Mouse (Mus musculus): ENCODE data around the gene Cpsf6. TPM values are rescaled to one million over a fixed set of nuclear protein-coding genes. Genes with fewer than 3 reads are reported as not detected.

Gene Cpsf6
- polyA plus RNA-seq, 1 experiment from 2014 or later: 173 TPM

DNA sequence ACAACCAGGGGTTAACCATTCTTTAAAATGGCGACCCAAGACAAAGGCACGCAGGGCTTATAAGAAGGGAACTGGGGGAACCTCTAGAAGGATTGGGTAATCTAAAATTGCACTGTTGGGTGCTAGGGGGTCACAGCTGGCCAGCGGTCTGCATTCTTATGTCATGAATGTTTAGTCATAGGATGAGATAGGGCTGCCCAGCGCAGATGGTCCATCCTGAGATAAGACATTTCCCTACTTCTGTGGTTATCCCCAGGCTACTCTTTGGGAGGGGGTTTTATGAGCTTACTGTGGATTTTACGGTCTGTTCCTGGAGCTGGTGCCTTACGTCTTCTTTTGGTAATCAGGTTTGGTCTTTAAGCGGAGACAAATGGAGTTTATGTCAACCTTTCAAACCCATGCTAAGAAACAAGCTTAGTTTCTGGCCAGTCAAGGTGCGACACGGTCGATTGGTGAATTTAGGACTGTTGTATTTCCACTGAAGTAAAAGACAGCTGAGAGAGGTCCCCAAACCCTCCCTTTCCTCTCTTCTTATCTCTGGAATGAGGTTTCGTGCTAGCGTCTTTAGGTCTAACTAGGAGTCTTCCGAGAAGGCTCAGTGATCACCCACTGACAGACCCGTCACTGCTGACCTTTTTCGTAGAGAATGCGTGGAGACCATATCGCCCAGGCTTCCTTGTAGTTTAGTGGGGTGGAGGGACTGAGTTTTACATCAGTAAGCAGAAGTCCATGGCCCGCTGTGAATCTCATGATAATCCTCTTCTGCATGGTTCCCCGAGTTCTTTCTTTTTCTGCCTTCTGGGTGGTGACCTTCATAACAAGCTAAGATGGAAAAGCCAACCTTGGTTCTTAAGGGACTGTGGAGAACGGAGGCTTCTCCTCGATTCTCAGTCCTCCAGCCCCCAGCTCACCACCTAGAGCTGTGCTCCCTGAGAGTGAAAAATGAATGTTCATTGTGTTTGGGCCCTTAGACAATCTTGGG, 29.8 kb upstream of the Cpsf6 start:
- no peak overlapping the region for H3K4me3 ChIP-seq (ENCODE audit: low read depth, low read length)
- H3K27ac ChIP-seq (ENCODE audit: low read length): no peak overlapping the region
- H3K9me3 ChIP-seq (ENCODE audit: control insufficient read depth, low read depth, low read length): no peaks in the 10 kb centered on the region
- ATAC-seq (ENCODE audit: insufficient number of reproducible peaks, insufficient read depth, low FRiP score, low read depth): no peak
- no peaks in the 10 kb centered on the region for H3K27me3 ChIP-seq (ENCODE audit: control insufficient read depth, insufficient read depth, low read length)
- no peaks in the 10 kb centered on the region for H3K36me3 ChIP-seq (ENCODE audit: control insufficient read depth, insufficient read depth, low read length)
- H3K4me1 ChIP-seq (ENCODE audit: control insufficient read depth, insufficient read depth, low read length): no peaks in the 10 kb centered on the region
- WGBS: 73% methylated on average over 21 of the region's 21 CpGs
- no peak overlapping the region for H3K9ac ChIP-seq (replicated peaks; ENCODE audit: low read depth, low read length)
- no peak overlapping the region for H3K4me2 ChIP-seq (replicated peaks; ENCODE audit: low read depth, low read length)

DNA sequence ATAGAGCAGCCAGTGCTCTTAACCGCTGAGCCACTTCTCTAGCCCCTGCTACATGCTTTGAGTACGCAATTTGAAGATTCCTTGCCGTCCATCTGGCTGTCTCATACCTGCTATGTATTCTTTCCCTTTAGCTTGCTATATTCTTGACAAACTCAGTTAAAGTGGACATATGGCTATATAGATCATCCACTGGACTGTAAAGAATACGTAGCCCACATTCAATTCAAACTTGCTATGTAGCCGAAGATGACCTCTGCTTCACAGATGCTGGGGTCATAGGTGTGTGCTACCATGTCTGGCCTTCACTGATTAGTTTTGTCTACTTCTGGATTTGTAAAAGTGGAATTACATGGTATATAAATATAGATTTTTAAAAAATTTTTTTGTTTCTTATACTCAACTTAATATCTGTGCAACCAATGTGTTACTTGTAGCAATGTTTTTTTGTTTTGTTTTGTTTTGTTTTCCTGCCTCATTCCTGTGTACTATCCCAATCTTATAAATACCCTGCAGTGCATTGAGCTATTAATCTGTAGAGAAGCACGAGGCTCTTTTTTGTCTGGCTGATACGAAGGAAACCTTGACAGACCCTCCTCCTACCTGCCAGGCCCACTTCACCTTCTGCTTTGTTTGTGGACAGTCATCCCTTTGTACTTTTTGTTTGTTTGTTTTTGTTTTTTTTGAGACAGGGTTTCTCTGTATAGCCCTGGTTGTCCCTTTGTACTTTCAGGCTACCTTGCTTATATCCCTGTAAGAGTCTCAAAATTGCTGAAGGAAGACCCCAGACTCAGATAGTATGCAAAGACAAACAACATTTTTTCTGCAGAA, 28.9 kb upstream of the Cpsf6 start:
- Histone ChIP-seq H3K4me2 (replicated peaks; ENCODE audit: low read depth, low read length) (no peak overlapping the region), H3K27ac (ENCODE audit: low read length) (no peak overlapping the region), H3K9ac (replicated peaks; ENCODE audit: low read depth, low read length) (no peak overlapping the region), H3K4me3 (ENCODE audit: low read depth, low read length) (no peak overlapping the region), H3K9me3 (ENCODE audit: control insufficient read depth, low read depth, low read length) (no peaks in the 10 kb centered on the region), H3K4me1 (ENCODE audit: control insufficient read depth, insufficient read depth, low read length) (no peaks in the 10 kb centered on the region), H3K27me3 (ENCODE audit: control insufficient read depth, insufficient read depth, low read length) (no peaks in the 10 kb centered on the region), H3K36me3 (ENCODE audit: control insufficient read depth, insufficient read depth, low read length) (no peaks in the 10 kb centered on the region)
- no peak for ATAC-seq (ENCODE audit: insufficient number of reproducible peaks, insufficient read depth, low FRiP score, low read depth)
- WGBS: 87% methylated on average over 7 of the region's 7 CpGs

- Histone ChIP-seq H3K36me3 (ENCODE audit: control insufficient read depth, insufficient read depth, low read length) (no peaks in the 10 kb centered on the region), H3K4me2 (replicated peaks; ENCODE audit: low read depth, low read length) (no peak overlapping the region), H3K27me3 (ENCODE audit: control insufficient read depth, insufficient read depth, low read length) (no peaks in the 10 kb centered on the region), H3K9me3 (ENCODE audit: control insufficient read depth, low read depth, low read length) (no peaks in the 10 kb centered on the region), H3K27ac (ENCODE audit: low read length) (no peak overlapping the region), H3K4me1 (ENCODE audit: control insufficient read depth, insufficient read depth, low read length) (no peaks in the 10 kb centered on the region), H3K9ac (replicated peaks; ENCODE audit: low read depth, low read length) (no peak overlapping the region), H3K4me3 (ENCODE audit: low read depth, low read length) (no peak overlapping the region)
- no peak for ATAC-seq (ENCODE audit: insufficient number of reproducible peaks, insufficient read depth, low FRiP score, low read depth)
- 83% methylated on average over 4 of the region's 4 CpGs for WGBS
Observed at GRCm38 (mm10) chr10:117407734-117408288, 28.0 kb upstream of the Cpsf6 start.

DNA sequence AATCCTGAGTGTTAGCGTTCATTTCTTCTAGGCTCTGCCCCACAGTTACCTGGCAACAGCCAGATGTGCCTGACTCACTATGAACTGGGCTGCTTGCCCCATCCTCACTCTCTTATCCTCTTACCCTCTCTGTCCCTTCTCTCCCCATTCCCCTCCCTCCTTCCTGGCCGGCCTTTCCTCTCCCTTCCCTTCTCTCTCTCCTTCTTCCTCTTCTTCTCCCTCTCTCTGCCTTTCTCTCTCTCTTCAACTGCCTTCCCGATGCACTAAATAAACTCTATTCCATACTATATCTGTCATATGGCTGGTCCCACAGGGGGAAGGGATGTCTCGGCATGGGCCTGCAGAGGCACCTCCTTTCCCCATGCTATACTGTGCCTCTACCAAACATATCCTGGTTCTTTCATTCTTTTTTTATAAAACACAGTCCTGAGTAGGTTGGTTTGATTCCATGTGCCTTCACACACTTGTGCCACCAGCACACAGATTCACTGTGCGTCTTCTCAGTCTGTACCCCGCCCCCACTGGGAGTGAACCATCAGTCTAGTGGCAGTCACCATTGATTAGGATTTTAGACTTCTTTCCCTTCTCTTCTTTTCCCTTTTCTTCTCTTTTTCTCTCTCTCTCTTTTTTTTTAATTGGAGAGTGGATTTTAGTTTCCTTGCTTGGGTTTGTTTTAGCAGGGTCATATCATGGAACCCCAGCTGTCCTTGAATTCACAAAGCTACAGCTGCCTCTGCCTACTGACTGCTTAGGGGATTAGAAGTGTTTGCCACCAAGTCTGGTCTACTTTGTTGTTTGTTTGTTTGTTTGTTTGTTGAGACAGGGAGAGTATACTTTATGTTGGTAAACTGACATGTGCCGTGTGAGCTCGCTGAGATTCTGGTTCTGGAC, 27.3 kb upstream of the Cpsf6 start:
- H3K27me3 ChIP-seq (ENCODE audit: control insufficient read depth, insufficient read depth, low read length): no peaks in the 10 kb centered on the region
- H3K4me2 ChIP-seq (replicated peaks; ENCODE audit: low read depth, low read length): no peak overlapping the region
- no peaks in the 10 kb centered on the region for H3K36me3 ChIP-seq (ENCODE audit: control insufficient read depth, insufficient read depth, low read length)
- H3K9me3 ChIP-seq (ENCODE audit: control insufficient read depth, low read depth, low read length): no peaks in the 10 kb centered on the region
- whole genome bisulfite sequencing: 88% methylated on average over 8 of the region's 8 CpGs
- no peaks in the 10 kb centered on the region for H3K4me1 ChIP-seq (ENCODE audit: control insufficient read depth, insufficient read depth, low read length)
- ATAC-seq (ENCODE audit: insufficient number of reproducible peaks, insufficient read depth, low FRiP score, low read depth): no peak
- H3K27ac ChIP-seq (ENCODE audit: low read length): no peak overlapping the region
- no peak overlapping the region for H3K4me3 ChIP-seq (ENCODE audit: low read depth, low read length)
- no peak overlapping the region for H3K9ac ChIP-seq (replicated peaks; ENCODE audit: low read depth, low read length)

GRCm38 (mm10) chr10:117406283-117406588, 26.4 kb upstream of the Cpsf6 start:
- Histone ChIP-seq H3K9me3 (ENCODE audit: control insufficient read depth, low read depth, low read length) (no peaks in the 10 kb centered on the region), H3K4me3 (ENCODE audit: low read depth, low read length) (no peak overlapping the region), H3K27ac (ENCODE audit: low read length) (no peak overlapping the region), H3K4me1 (ENCODE audit: control insufficient read depth, insufficient read depth, low read length) (no peaks in the 10 kb centered on the region), H3K9ac (replicated peaks; ENCODE audit: low read depth, low read length) (no peak overlapping the region), H3K4me2 (replicated peaks; ENCODE audit: low read depth, low read length) (no peak overlapping the region), H3K36me3 (ENCODE audit: control insufficient read depth, insufficient read depth, low read length) (no peaks in the 10 kb centered on the region), H3K27me3 (ENCODE audit: control insufficient read depth, insufficient read depth, low read length) (no peaks in the 10 kb centered on the region)
- 83% methylated on average over 5 of the region's 5 CpGs for WGBS
- ATAC-seq (ENCODE audit: insufficient number of reproducible peaks, insufficient read depth, low FRiP score, low read depth): no peak

DNA sequence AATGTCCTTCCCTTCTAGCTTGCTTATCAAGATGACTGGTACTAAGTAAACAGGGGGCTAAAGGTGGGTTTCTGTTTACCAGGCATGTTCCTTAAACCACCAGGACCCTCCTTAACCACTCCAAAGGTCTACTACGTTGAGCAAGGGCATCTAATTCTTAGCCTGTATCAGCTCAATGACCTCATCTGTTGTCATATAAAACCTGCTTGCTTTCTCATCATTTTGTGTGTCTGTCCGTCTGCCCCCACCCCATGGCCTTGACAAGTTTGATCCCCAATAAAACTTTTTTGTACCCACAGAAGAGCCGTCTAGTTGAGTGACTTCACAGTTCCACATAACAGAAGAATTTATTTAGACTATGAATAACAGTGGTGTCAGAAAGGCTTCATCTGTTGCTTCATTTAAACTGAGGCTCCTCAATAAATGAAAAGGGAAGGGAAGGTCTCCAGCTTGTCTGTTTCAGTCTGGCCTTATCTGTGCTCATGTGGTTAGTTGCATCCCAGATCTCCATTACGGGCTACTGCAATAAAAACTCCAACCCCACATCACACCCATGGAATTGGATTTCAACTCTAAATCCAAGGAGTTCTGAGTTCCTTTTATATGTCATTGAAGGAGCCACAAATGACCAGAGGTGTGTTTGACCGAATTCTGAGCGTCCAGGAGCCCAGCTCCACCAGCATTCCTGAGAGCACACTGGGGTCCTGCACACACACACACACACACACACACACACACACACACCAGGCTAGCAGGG, 25.9 kb upstream of the Cpsf6 start:
- Histone ChIP-seq H3K27me3 (ENCODE audit: control insufficient read depth, insufficient read depth, low read length) (no peaks in the 10 kb centered on the region), H3K27ac (ENCODE audit: low read length) (no peak overlapping the region), H3K4me2 (replicated peaks; ENCODE audit: low read depth, low read length) (no peak overlapping the region), H3K4me1 (ENCODE audit: control insufficient read depth, insufficient read depth, low read length) (no peaks in the 10 kb centered on the region), H3K36me3 (ENCODE audit: control insufficient read depth, insufficient read depth, low read length) (no peaks in the 10 kb centered on the region), H3K9me3 (ENCODE audit: control insufficient read depth, low read depth, low read length) (no peaks in the 10 kb centered on the region), H3K4me3 (ENCODE audit: low read depth, low read length) (no peak overlapping the region), H3K9ac (replicated peaks; ENCODE audit: low read depth, low read length) (no peak overlapping the region)
- ATAC-seq (ENCODE audit: insufficient number of reproducible peaks, insufficient read depth, low FRiP score, low read depth): no peak
- WGBS: 74% methylated on average over 6 of the region's 6 CpGs

GRCm38 (mm10) chr10:117404384-117404783, 24.6 kb upstream of the Cpsf6 start:
- no peak overlapping the region for H3K9ac ChIP-seq (replicated peaks; ENCODE audit: low read depth, low read length)
- no peaks in the 10 kb centered on the region for H3K9me3 ChIP-seq (ENCODE audit: control insufficient read depth, low read depth, low read length)
- ATAC-seq (ENCODE audit: insufficient number of reproducible peaks, insufficient read depth, low FRiP score, low read depth): no peak
- 89% methylated on average over 6 of the region's 6 CpGs for WGBS
- H3K4me3 ChIP-seq (ENCODE audit: low read depth, low read length): no peak overlapping the region
- no peaks in the 10 kb centered on the region for H3K4me1 ChIP-seq (ENCODE audit: control insufficient read depth, insufficient read depth, low read length)
- H3K36me3 ChIP-seq (ENCODE audit: control insufficient read depth, insufficient read depth, low read length): no peaks in the 10 kb centered on the region
- no peak overlapping the region for H3K4me2 ChIP-seq (replicated peaks; ENCODE audit: low read depth, low read length)
- H3K27me3 ChIP-seq (ENCODE audit: control insufficient read depth, insufficient read depth, low read length): no peaks in the 10 kb centered on the region
- H3K27ac ChIP-seq (ENCODE audit: low read length): no peak overlapping the region
